Mouse (Mus musculus) embryonic fibroblast, embryonic 13.5 days (primary cell): ENCODE data around the gene Ldb1.

Experiments
- CTCF ChIP-seq: IDR thresholded peaks from 2 replicates; pipeline ENCODE4 v1.5.1; 2011; ENCODE audit warnings: mild to moderate bottlenecking, control low read depth, low read length, moderate library complexity, borderline replicate concordance; ENCODE audit not compliant: insufficient read depth
- POLR2A ChIP-seq: IDR thresholded peaks from 2 replicates; pipeline ENCODE4 v1.6.1; 2011; ENCODE audit warnings: low read depth, mild to moderate bottlenecking, control low read depth, low read length, moderate library complexity

- peak; percentile 34; the same call in 1 of the 2 replicates for TF ChIP-seq POLR2A
- no peak for TF ChIP-seq CTCF
Observed at GRCm38 (mm10) chr19:46044271-46044992, 582 bp downstream of the Ldb1 start, which contains the start of gene Pprc1.
